Mouse (Mus musculus) B cell, adult 2 months (primary cell): ENCODE data around the gene Gm3336.

Experiments used
- DNase-seq, 2 experiments: peaks; one replicate each; pipeline ENCODE4 v3.0.0; 2022

The Gm3336 gene

DNA sequence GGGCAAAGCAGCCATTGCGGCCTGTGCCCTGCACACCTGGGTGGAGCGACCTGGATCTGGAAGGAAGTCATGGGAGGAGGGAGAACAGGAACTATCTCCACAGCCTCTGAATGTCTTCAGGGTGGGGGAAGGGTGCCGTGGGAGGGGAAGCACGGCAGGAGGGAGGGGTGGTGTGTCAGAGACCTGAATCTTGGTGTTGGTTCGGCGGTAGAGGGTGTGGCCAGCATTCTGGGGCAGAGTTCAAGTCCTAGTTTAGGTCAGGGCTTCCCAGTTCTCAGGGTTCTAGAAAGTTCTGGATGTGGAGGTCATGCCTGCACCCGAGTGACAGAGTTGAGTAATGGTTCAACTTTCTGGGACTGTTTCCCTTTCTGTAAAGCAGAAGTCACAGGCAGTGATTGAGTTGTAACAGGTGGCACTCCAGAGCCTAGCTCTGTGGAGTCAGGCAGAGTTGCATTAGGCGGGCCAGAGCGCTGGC is 1.5 kb downstream of the Gm3336 start:
- DNase-seq, result peak in 1 of 2 experiments; percentile 6

- peak; percentile 91 to 93 for DNase-seq
These were observed 2.4 kb downstream of the Gm3336 start for GRCm38 (mm10) chr8:70720739-70721138.

GRCm38 (mm10) chr8:70721601-70722000 is 3.3 kb downstream of the Gm3336 start:
- DNase-seq, result no peak

DNA sequence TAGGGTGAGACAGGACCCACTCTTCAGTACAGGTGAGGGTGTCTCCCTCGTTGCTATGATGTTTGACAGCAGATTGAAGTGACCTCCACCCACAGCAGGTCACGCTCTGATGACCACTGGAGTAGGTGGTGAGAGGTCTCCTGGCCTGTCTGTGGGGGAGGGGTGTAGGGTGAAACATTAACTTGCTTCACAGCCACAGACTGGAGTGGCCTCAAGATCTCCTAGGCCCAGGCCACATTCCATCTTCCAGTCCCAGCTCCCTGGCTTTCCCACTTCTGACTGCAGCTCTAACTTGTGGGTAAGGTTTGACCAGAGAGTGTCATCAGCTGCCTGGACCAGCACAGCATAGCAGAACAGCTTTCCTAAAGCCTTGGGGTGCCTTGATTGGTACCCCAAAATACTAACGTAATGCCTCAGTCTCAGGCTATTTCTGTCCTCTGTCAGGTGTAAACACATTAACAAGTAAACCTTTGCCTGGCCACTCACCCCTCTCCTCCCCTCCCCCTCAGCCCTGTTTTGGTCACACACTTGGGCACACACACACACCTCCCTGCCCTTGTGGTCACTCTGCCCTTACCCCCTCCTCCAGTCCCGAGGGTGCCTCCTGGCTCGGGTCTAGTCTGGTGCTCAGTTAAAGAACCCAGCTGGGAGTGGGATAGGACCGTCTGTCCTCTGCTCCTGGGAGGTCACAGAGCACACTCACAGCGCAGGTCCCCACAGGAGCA is 5.3 kb downstream of the Gm3336 start, which contains the start of gene Pde4c:
Pde4c (plus strand) TSS at position 235 of the 725 bp plus-strand sequence.
- no peak for DNase-seq

- no peak for DNase-seq
These were observed 5.9 kb downstream of the Gm3336 start for GRCm38 (mm10) chr8:70724216-70724615.

DNA sequence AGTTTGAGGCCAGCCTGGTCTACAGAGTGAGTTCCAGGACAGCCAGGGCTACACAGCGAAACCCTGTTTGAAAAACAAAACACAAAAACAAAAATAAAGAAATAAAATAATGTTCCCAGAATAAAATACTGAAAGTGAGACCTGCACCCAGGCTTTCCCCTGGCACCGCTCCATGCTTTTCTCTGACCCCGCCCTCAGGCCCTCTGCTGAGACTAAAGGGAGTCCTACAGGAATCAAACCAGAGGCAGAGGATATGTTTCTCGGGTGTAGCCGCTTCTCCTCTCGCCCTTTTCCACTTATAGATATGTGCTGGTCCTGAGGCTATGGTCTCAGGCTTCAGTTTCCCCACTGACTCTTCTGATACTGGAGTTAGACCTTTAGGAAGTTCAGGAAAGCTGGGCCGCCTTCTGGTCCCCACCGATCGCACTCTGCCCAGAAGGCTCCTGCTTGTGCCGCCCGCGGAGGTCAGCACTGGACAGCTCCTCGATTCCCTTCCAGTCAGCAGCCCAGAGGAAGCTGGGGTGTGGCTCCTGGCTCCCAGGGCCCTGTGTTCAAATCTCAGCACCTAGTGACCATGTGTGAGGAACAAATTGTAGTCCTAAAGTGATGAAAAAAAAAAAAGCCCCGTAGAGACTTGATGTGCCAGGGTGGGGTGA is 7.6 kb downstream of the Gm3336 start:
- DNase-seq, result no peak

- no peak for DNase-seq
These were observed 8.4 kb downstream of the Gm3336 start for GRCm38 (mm10) chr8:70726721-70727120.

DNA sequence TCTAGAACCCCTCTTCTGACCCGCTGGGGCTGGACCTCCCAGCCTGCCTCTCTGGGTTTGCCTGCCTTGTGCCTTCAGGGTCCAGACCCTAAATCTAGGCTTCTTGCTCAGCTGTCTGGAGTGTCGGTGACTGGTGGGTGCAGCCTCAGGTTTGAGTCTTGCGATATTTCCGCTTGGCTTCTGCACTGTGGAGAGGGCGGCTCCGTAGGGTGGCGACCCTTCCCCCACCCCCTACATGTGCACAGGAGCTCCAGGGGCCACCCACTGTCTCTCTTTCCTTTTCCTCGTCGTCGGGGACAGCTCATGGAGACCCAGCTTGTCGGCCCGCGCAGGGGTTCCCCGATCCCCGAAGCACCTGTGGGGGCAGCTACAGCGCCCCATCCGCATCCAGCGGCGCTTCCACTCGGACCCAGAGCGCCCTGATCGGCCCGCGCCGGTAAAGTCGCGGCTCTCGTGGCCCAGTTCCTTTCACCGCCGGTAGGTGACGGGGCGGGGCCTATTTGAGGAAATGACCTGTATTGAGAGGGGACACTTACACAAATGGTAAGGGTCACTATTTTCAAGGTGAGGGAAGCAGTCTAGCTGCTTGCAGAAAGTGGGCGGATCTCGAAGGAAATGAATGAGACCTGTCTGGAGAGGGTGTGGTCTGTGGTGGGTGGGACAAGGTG is 11.6 kb downstream of the Gm3336 start:
- DNase-seq, result peak; percentile 83

DNA sequence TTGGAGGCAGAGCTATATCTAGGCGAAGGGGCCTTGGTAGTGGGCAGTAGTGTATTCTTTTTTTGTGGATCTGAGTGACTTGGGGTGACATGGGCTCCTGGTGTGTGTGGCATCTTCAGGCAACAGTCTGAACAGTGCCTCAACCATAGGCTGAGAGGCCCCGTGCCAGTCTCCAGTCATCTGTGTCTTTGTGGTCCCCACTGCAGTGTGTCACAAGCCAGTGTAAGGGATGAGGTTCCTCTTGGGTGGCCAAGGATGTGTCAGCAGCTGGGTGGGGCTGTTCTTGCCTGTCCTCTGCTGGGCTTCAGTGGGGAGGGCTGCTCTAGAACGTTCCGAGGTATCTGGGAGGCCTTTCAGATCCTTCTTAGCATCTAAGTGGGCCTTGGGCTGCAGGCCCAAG is 12.6 kb downstream of the Gm3336 start:
- DNase-seq, result peak; percentile 54 to 65

DNA sequence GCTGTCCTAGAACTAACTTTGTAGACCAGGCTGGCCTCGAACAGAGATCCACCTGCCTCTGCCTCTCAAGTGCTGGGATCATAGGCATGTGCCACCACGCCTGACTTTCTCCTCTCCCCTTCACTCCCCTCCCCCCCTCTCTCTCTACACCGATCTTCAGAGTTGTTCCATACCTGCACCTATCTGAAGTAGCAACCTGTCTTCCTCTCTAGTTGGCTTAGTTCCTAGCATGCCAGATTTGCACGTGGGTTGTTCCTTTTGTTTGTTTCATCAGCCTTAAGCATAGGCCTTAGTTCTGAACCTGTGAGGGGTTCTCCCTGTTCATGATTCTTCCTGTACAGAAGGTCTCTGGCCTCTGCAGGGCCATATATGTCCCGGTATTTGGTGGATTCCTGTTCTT is 19.4 kb downstream of the Gm3336 start:
- no peak for DNase-seq

DNA sequence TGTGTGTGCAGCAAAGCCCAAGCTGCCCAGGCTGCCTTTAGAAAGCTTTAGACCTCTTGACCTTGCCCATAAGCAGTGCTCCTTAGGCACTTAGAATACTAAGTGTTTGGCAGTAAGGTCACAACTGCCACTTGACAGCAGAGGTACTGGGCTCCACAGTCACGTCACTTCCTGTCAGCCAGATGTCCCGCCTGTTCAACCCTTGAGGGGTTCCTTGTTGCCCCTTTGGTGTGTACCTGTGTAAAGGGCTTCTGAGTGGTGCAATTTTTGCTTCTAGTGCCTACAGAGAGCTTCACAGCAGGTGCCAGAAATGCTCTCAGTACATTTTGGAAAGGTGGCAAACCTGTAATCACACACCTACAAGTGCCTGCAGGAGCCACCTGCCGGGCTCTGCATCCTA is 19.9 kb downstream of the Gm3336 start:
- no peak for DNase-seq

GRCm38 (mm10) chr8:70741661-70742060 is 23.3 kb downstream of the Gm3336 start:
- no peak for DNase-seq

GRCm38 (mm10) chr8:70742176-70742575 is 23.8 kb downstream of the Gm3336 start:
- DNase-seq, result no peak

DNA sequence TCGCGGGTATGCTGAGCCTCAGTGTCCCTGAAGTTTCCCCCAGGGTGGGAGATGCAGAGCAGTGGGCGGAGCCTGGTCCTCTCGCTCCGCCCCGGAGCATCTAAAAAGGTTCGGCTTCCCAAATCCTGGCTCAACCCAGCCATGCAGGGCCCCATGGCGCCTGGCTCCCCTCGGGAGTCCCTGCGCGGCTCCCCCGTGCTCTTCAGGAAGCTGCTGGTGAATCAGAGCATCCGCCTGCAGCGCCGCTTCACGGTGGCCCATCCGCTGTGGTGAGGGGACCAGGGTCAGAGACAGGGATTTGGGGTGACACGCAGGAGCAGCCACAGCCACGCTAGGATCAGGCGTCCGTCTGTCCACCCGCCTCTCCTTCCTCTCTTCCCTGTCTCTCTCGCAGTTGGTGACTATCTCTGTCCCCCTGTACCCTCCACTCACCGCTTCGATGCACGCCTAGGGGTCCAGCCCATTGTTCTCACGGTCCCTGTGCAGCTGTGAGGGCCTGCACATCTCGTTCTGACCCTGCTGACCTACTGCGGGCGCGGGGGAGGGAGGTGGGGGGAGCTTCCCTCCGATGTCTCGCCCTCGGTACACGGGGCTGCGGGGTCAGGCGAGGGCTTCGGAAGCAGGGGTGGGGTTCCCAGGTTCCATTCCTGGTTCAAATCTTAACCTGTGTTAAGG is 24.8 kb downstream of the Gm3336 start:
- DNase-seq, result peak; percentile 48 to 57

- DNase-seq, result peak; percentile 54 to 61
These were observed 25.6 kb downstream of the Gm3336 start for GRCm38 (mm10) chr8:70743656-70744590.

- peak; percentile 53 to 56 for DNase-seq
These were observed 26.5 kb downstream of the Gm3336 start for GRCm38 (mm10) chr8:70744806-70745205.

- DNase-seq, result no peak
These were observed 27.4 kb downstream of the Gm3336 start for GRCm38 (mm10) chr8:70745691-70746220.

- DNase-seq, result no peak
These were observed 28.3 kb downstream of the Gm3336 start for GRCm38 (mm10) chr8:70746676-70747075.

- DNase-seq, result no peak
These were observed 29.0 kb downstream of the Gm3336 start for GRCm38 (mm10) chr8:70747211-70747890.

DNA sequence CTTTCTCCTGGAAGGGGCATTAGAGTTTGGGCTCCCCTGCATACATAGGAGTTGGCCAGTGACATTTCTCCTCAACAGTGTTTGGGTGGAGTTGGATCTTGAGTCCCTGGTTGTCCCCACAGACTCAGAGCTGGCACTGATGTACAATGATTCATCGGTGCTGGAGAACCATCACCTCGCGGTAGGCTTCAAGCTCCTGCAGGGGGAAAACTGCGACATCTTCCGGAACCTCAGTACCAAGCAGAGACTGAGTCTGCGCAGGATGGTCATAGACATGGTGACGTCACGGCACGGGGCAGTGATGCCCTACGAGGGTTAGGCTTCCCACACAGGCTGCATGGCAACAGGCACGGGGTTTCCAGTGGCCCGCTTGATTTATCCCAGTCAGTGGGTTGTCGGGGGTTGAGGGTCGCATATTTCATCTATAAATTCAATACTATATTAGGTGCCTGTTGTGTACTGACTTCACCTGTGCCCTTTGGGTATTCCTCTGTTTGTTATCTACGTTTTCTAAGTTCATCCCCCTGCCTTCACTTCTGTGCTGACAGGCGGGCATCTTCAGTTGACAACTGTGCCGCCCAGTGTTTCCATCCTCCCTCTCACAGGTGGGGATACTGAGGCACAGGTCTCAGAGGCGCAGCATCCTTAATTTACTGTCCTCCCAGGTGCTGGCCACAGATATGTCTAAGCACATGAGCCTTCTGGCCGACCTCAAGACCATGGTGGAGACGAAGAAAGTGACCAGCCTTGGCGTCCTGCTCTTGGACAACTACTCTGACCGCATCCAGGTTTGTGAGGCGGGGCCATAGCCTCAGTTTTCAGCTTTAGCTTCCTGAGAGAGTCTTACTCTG is 30.1 kb downstream of the Gm3336 start:
- DNase-seq, result no peak
